Mouse (Mus musculus) testis, postnatal 10 days (tissue): Measurements from ENCODE around the gene Itln1.
"Not testable (repeated sequence)": the region's sequence is repeated elsewhere in the genome, so short reads cannot be mapped to it uniquely, and the experiment has no call there.

Source experiments
- DNase-seq: peaks from one replicate; pipeline ENCODE4 v3.0.0; 2021; ENCODE audit warnings: low spot score

Gene Itln1

GRCm38 (mm10) chr1:171513760-171514159 lies 21.3 kb downstream of the Itln1 start:
- DNase-seq, result no peak

GRCm38 (mm10) chr1:171513234-171513633 lies 21.9 kb downstream of the Itln1 start:
- DNase-seq, result no peak

GRCm38 (mm10) chr1:171504586-171504985 lies 30.5 kb downstream of the Itln1 start:
- no peak for DNase-seq

DNA sequence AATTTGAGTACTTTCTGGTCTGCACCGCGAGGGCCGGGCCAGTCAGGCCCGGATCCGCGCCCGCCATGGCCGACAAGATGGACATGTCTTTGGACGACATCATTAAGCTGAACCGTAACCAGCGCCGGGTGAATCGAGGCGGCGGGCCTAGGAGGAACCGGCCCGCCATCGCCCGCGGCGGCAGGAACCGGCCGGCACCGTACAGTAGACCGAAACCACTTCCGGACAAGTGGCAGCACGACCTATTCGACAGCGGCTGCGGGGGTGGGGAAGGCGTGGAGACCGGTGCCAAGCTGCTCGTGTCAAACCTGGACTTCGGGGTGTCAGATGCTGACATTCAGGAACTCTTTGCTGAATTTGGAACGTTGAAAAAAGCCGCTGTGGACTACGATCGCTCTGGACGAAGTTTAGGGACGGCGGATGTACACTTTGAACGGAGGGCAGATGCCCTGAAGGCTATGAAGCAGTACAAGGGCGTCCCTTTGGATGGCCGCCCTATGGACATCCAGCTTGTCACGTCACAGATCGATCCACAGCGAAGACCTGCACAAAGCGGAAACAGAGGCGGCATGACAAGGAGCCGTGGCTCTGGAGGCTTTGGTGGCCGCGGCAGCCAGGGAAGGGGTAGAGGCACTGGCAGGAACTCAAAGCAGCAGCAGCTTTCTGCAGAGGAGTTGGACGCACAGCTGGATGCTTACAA lies 31.4 kb downstream of the Itln1 start:
- peak; percentile 64 for DNase-seq

GRCm38 (mm10) chr1:171503250-171503591 lies 31.9 kb downstream of the Itln1 start, which contains the start of gene Alyref2:
Alyref2 (plus strand) TSS chr1:171503478.
- peak; percentile 94 for DNase-seq

GRCm38 (mm10) chr1:171502388-171503249 lies 32.5 kb downstream of the Itln1 start:
- peak; percentile 68 for DNase-seq

DNA sequence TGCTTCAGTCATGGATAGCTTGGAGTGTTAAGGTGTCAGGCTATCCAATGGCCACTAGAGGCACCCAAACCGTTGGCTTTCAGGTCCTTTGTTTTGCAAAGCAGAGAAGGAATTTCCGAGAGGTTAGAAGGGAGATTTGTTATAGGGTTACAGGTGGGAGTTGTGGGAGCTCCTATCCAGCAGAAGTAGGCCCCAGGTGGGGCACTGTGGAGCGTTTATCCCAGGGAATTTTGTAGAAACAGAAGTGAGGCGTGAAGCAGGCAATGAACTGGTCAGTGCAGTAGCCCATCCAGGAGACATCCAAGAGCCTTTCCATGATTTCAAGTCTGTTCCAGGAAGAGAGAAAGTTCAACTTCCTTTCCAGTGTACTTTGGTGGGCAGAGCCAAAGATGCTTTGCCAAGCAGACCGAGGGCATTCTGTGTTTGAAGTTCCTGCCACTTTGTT lies 33.4 kb downstream of the Itln1 start:
- no peak for DNase-seq

GRCm38 (mm10) chr1:171501016-171501610 lies 34.0 kb downstream of the Itln1 start:
- no peak for DNase-seq

DNA sequence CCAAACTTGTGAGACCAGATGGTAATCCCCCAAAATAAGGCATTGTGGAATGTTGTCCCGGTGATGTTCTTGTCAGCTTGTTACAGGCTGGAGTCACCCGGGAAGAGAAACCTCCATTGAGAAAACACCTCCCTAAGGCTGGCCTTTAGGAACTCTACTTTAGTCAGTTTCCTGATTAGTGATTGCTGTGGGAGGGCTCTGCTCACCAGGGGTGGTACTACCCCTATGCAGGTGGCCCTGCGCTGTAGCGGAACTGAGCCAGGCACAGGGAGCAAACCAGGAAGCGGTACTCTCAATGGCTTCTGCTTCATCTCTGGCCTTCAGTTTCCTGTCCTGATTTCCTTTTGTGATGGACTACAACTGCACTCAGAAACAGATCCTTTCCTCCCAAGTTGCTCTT lies 35.2 kb downstream of the Itln1 start:
- DNase-seq, result no peak

GRCm38 (mm10) chr1:171495371-171495770 lies 39.7 kb downstream of the Itln1 start:
- no peak for DNase-seq

DNA sequence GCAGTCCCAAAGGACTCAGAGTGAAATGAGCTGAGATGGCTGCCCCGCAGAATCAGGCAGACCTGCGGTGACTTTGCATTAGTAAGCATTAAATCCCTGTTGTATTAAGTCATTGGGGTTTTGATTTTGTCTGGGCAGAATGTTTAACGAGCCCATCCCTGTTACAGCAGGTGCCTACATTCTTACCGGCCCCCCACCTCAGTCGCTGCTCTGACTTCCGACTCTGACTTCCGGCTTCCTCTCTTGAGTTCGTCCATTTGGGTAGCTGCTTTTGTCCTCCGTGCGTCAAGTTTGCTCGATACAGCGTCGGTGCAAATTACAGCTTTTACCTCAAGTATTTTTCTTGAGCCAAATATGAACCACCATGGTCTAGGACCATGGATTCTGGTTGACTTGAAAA lies 40.9 kb downstream of the Itln1 start:
- no peak for DNase-seq

GRCm38 (mm10) chr1:171478968-171479367 lies 56.1 kb downstream of the Itln1 start:
- DNase-seq, result peak; percentile 86

GRCm38 (mm10) chr1:171477758-171478545 lies 57.1 kb downstream of the Itln1 start:
- DNase-seq, result no peak

GRCm38 (mm10) chr1:171477123-171477522 lies 58.0 kb downstream of the Itln1 start:
- DNase-seq, result no peak

DNA sequence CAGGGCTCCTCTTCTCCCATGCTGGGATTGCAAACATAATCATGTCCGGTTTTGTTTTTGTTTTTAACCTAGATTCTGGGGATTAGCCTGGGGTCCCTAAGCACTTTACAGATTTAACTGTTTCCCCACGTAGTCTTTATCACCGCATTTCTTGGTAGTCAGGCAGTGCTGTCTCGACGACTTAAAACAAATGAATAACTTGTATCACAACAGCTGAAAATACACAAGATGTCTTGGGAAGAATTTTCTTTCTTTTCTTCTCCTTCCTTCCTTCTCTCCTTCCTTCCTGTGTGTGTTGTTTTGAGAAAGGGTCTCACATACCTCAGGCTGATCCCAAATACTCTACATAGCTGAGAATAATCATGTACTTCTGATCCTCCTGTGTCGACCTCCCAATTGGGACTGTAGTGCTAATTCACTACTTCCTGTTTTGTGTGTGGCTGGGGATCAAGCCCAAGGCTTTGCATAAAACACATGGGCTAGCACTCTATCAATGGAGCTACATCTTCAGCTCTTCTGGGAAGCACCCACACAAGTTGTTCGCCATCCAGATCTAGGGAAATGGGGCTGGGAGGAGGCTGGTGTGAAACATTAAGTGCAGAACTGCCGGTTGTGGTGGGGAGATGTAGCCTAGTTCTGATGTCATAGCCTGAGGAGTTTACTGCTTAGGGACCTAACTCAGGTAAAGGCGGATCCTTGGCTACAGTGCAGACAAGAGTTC lies 61.0 kb downstream of the Itln1 start:
- DNase-seq, result no peak

DNA sequence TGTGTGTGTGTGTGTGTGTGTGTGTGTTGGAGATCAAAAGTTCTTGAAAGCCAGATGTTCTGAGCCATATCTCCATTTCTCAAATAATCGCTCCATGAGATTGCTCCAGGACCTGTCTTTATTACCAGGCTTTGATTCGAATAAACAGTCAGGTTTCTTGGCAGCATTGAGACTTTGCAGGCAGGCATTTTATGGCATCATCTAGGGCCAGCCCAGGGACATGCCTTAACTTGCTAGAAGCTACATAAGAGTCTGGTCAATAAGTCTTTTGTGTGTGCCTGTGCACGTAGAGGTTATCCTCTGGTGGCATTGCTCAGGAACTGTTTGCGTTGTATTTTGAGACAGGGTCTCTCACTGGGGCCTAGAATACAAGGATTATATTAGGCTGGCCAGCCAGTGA lies 61.6 kb downstream of the Itln1 start:
- DNase-seq, result no peak

DNA sequence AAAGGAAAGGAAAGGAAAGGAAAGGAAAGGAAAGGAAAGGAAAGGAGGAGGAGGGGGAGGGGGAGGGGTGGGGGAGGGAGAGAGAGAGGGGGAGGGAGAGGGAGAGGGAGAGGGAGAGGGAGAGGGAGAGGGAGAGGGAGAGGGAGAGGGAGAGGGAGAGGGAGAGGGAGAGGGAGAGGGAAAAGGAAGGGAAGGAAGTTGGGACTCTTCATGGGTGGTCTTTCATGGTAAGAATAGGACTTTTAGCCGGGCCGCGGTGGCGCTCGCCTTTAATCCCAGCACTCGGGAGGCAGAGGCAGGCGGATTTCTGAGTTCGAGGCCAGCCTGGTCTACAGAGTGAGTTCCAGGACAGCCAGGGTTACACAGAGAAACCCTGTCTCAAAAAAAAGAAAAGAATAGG lies 63.2 kb downstream of the Itln1 start:
- DNase-seq, result not testable (repeated sequence)

DNA sequence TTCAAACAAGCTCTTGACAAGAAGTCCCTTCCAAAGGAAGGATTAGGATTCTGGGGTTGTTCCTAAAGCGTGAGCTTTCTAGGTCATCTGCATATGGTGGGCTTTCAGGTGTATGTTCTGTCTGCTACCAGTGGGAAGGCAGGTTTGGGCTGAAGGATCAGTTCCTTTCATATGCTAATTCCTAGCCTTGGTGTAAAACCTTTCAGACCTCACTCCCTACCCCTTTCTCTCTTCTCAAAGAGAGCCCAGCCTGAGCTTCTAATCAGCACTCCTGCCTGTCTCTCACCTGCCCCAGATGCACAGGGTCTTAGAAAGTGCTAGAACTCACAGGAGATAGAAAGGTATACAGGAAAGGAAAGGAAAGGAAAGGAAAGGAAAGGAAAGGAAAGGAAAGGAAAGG lies 63.6 kb downstream of the Itln1 start:
- DNase-seq, result no peak

DNA sequence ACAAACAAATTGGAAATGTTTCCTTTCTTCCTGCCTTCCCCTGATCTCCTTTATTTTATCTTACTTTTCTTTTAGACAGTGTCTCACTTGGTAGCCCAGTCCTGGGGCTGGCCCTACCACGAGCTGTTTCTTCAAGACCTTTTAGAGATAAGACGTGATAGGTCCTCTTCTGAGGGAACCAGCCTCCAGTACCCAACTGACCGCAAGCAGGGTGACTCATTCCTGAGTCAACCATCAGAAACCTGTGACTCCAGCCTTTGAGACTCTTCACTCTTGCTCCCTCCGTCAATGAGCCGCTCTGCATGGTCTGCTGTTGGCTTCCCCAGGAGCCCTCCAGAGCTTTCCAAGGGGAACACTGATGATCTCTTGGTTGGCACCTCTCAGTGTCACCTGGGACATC lies 64.2 kb downstream of the Itln1 start:
- DNase-seq, result no peak

DNA sequence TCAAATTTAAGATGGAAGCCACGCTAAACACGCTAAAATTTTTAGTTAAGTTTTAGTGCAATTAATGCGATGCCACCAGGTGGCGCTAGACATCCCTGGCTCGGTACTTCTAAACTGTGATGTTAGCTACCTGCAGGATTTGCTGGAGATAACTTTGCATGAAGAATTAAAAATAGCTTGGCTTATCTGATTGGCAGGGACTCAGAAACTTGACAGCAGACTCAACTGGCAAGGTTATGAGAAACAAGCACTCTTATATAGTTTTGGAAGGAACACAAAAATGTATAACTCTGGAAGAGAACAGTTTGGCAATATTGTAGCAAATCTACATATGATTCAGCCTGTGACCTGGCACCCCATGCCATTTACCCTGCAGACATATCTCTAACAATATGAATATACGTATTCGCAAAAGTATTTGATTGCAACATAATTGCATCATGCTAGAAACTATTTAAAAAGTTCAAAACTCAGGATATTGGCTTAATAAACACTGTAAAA lies 64.7 kb downstream of the Itln1 start:
- peak; percentile 75 for DNase-seq

GRCm38 (mm10) chr1:171469678-171470077 lies 65.4 kb downstream of the Itln1 start:
- no peak for DNase-seq
